Mouse (Mus musculus): ENCODE data around the gene Taldo1. TPM values are rescaled to one million over a fixed set of nuclear protein-coding genes. Genes with fewer than 3 reads are reported as not detected.
A peak's percentile ranks its signal among the peaks of the same experiment; 100 is the strongest.

Gene Taldo1
- total and polyA plus RNA-seq, 2 experiments from 2014 or later: 166 to 255 TPM

GRCm38 (mm10) chr7:141434464-141434863 is 42.5 kb downstream of the Taldo1 start:
- peak overlapping the region; percentile 92 for H3K4me2 ChIP-seq (ENCODE audit: low read depth, low read length, poor library complexity, severe bottlenecking)
- no peaks in the 10 kb centered on the region for H3K9me3 ChIP-seq (ENCODE audit: low read length)
- peak overlapping the region; percentile 77 for H3K9ac ChIP-seq (replicated peaks; ENCODE audit: low read length, poor library complexity, severe bottlenecking)
- H3K4me1 ChIP-seq (ENCODE audit: insufficient read depth, low read length): peaks cover 24% of the 10 kb centered on the region
- WGBS: 9% methylated on average over 8 of the region's 8 CpGs
- no peaks in the 10 kb centered on the region for H3K27me3 ChIP-seq (ENCODE audit: insufficient read depth, low read length)
- ATAC-seq (ENCODE audit: low FRiP score): no peak
- TF ChIP-seq CTCF (IDR thresholded peaks at IDR 0.05): no peak
- H3K4me3 ChIP-seq (ENCODE audit: low read depth, low read length): peak overlapping the region; percentile 55
- peak overlapping the region; percentile 79 for H3K27ac ChIP-seq (ENCODE audit: low read depth, low read length)
- peak; percentile 76 for DNase-seq (ENCODE audit: low spot score)
- H3K36me3 ChIP-seq (ENCODE audit: insufficient read depth, low read length): peaks cover 27% of the 10 kb centered on the region

DNA sequence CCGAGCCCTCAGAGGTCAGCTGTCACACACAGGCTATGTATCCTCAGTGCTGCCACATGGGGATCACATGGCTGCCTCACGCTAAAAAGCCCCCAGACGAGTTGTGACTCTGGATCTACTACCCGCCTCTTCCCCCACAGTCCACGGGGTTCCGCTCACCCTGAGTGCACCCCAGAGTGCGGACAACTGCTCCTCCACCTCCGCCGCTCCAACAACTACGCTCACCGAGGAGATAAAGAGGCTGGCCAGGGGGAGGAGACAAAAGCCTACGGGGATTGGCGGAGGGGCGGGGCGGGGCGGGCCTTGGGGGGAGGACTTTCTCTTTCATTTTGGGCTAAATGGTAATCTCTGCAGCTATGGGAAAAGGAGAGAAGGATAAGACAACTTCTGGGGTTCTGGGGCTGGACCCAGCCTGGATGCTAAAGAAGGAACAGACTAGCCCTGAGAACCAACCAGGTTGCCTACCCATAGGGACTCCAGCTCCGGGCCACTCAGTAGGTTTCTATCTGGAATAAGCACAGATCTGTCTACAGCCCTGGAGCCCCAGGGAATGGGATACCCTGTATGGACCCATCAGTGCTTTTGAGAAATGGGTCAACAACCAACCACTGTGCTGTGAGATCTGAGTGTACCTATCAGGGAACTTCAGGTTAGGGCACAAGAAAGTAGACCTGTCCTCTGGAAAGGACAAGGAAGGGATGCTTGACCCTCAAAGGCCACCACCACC is 43.3 kb downstream of the Taldo1 start:
- 4% methylated on average over 17 of the region's 17 CpGs for WGBS
- no peak for ATAC-seq (ENCODE audit: low FRiP score)
- DNase-seq (ENCODE audit: low spot score): peak; percentile 50
- H3K4me1 ChIP-seq (ENCODE audit: insufficient read depth, low read length): peaks cover 20% of the 10 kb centered on the region
- no peaks in the 10 kb centered on the region for H3K27me3 ChIP-seq (ENCODE audit: insufficient read depth, low read length)
- no peak for TF ChIP-seq CTCF (IDR thresholded peaks at IDR 0.05)
- peak overlapping the region; percentile 77 for H3K9ac ChIP-seq (replicated peaks; ENCODE audit: low read length, poor library complexity, severe bottlenecking)
- H3K9me3 ChIP-seq (ENCODE audit: low read length): no peaks in the 10 kb centered on the region
- peak overlapping the region; percentile 92 for H3K4me2 ChIP-seq (ENCODE audit: low read depth, low read length, poor library complexity, severe bottlenecking)
- H3K27ac ChIP-seq (ENCODE audit: low read depth, low read length): peak overlapping the region; percentile 79
- H3K4me3 ChIP-seq (ENCODE audit: low read depth, low read length): peak overlapping the region; percentile 55
- H3K36me3 ChIP-seq (ENCODE audit: insufficient read depth, low read length): peaks cover 25% of the 10 kb centered on the region

- no peak for DNase-seq (ENCODE audit: low spot score)
- ATAC-seq (ENCODE audit: low FRiP score): no peak
- 72% methylated on average over 9 of the region's 9 CpGs for WGBS
- TF ChIP-seq CTCF (IDR thresholded peaks at IDR 0.05): no peak
- peak overlapping the region; percentile 79; the same call in 1 of the 2 replicates for H3K27ac ChIP-seq (ENCODE audit: low read depth, low read length)
- no peaks in the 10 kb centered on the region for H3K27me3 ChIP-seq (ENCODE audit: insufficient read depth, low read length)
- H3K4me3 ChIP-seq (ENCODE audit: low read depth, low read length): peak overlapping the region; percentile 66; the same call in 1 of the 2 replicates
- peak overlapping the region; percentile 92 for H3K4me2 ChIP-seq (ENCODE audit: low read depth, low read length, poor library complexity, severe bottlenecking)
- peaks cover 19% of the 10 kb centered on the region for H3K36me3 ChIP-seq (ENCODE audit: insufficient read depth, low read length)
- H3K9me3 ChIP-seq (ENCODE audit: low read length): no peaks in the 10 kb centered on the region
- peaks cover 20% of the 10 kb centered on the region for H3K4me1 ChIP-seq (ENCODE audit: insufficient read depth, low read length)
- peak overlapping the region; percentile 77; the same call in 1 of the 2 replicates for H3K9ac ChIP-seq (replicated peaks; ENCODE audit: low read length, poor library complexity, severe bottlenecking)
These were observed 44.0 kb downstream of the Taldo1 start for GRCm38 (mm10) chr7:141435856-141436522.

DNA sequence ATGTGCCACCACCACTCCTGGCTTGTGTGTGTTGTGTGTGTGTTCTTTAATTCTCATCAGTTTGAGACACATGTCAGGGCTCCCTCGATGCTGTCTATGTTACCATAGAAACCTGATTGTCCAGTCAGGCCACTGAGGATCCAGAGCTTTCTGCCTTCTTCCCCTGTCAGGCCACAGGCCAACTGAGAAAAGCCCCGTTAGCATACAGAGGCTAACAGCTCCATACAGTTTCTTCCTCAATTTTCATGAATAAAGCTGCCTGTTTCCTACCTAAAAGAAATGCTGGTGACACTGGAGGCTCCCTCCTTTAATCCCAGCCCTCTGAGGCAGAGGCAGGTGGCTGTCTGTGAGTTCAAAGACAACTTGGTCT is 44.5 kb downstream of the Taldo1 start:
- TF ChIP-seq CTCF (IDR thresholded peaks at IDR 0.05): no peak
- ATAC-seq (ENCODE audit: low FRiP score): no peak
- peak overlapping the region; percentile 80; the same call in 1 of the 2 replicates for H3K27ac ChIP-seq (ENCODE audit: low read depth, low read length)
- peak overlapping the region; percentile 79 for H3K9ac ChIP-seq (replicated peaks; ENCODE audit: low read length, poor library complexity, severe bottlenecking)
- peak overlapping the region; percentile 66 for H3K4me3 ChIP-seq (ENCODE audit: low read depth, low read length)
- DNase-seq (ENCODE audit: low spot score): no peak
- H3K9me3 ChIP-seq (ENCODE audit: low read length): no peaks in the 10 kb centered on the region
- peaks cover 15% of the 10 kb centered on the region for H3K36me3 ChIP-seq (ENCODE audit: insufficient read depth, low read length)
- WGBS: 28% methylated on average over 2 of the region's 2 CpGs
- peak overlapping the region; percentile 92 for H3K4me2 ChIP-seq (ENCODE audit: low read depth, low read length, poor library complexity, severe bottlenecking)
- peaks cover 20% of the 10 kb centered on the region for H3K4me1 ChIP-seq (ENCODE audit: insufficient read depth, low read length)
- H3K27me3 ChIP-seq (ENCODE audit: insufficient read depth, low read length): no peaks in the 10 kb centered on the region

DNA sequence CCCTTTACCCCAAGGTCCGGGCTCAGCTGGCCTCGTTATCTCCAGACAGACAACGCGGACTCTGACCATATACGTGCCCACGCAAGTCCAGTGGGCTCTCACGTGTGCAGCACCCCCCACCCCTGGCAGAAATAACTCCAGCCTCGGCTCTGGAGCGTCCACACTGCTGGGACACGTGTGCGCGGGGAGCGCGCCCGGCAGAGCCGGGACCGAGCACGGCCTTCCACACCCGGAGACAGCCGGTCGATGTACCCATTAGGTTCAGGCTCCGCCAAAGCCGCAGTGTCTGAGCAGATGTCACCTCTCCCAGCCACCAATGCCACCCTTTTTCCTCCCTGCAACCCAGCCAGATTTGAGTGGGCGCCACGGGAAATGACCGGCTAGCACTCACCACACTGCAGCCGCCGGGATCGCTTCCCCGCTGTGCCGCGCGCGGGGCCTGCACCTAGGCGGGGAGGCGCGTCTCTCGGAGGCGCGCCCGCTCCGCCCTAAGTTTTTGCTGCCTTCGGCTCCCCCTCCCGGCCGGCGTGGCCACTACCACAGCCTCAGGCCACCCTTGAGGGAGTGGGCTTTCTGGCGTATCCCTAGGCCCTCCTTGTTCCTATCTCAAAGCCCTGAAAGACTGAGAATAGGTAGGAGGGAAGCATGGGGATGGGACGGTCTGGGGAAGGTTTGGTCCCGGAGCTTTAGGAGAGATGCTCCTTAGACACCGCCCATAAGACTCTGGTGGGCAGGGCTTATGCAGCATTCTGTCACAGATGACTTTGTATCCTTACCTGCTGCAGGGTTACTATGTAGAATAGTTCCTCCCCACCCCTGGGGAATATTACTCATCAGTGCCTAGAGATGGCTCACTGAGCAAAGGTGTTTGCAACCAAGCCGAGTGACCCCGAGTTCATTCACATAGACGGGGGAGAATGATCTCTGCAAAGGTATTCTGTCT is 45.5 kb downstream of the Taldo1 start, which contains the start of gene Slc25a22:
TSS of gene Slc25a22 (minus strand) at position 715 of the 943 bp plus-strand sequence.
- peak within 1 kb of the TSS; percentile 92 for H3K4me2 ChIP-seq (ENCODE audit: low read depth, low read length, poor library complexity, severe bottlenecking)
- peaks cover 6% of the 10 kb centered on the region for H3K36me3 ChIP-seq (ENCODE audit: insufficient read depth, low read length)
- peak within 1 kb of the TSS; percentile 80 for H3K27ac ChIP-seq (ENCODE audit: low read depth, low read length)
- H3K27me3 ChIP-seq (ENCODE audit: insufficient read depth, low read length): no peaks in the 10 kb centered on the region
- WGBS: 5% methylated on average over 53 of the region's 53 CpGs
- ATAC-seq (ENCODE audit: low FRiP score) (peak; percentile 81), DNase-seq (ENCODE audit: low spot score) (peak; percentile 88)
- peaks cover 20% of the 10 kb centered on the region for H3K4me1 ChIP-seq (ENCODE audit: insufficient read depth, low read length)
- no peaks in the 10 kb centered on the region for H3K9me3 ChIP-seq (ENCODE audit: low read length)
- H3K4me3 ChIP-seq (ENCODE audit: low read depth, low read length): peak within 1 kb of the TSS; percentile 66
- TF ChIP-seq CTCF (IDR thresholded peaks at IDR 0.05): peak; percentile 77
- peak within 1 kb of the TSS; percentile 79 for H3K9ac ChIP-seq (replicated peaks; ENCODE audit: low read length, poor library complexity, severe bottlenecking)
